ENCODE assay signal across 22 mouse cellular contexts in genomic region chr3:89346815-89347540, GRCm38 (mm10). TPM values are rescaled to one million over a fixed set of nuclear protein-coding genes. Genes with fewer than 3 reads are reported as not detected.
DNase-seq lines count a peak whose midpoint lies in the region; ATAC-seq and TF ChIP-seq lines count a peak whose summit lies in the region.
"Had no signal": no experiment of that assay in that cellular context is flagged by ENCODE, and none has a peak within 500 bp of the region (broad histone marks: within the 10 kb centered on the region; RNA-seq: fewer than 3 reads in every experiment).

No protein-coding gene starts in this region.

- H3K27me3 ChIP-seq in heart, embryonic 10.5 days (ENCODE audit: insufficient read depth, poor library complexity, severe bottlenecking), result peaks cover 53% of the 10 kb centered on the region
- no peaks in the 10 kb centered on the region for H3K27me3 ChIP-seq in lung, postnatal 0 days (replicated peaks; ENCODE audit: insufficient read depth, low read length)
- H3K27me3 ChIP-seq: Patski had no signal

- 0 out of 2 replicates have a peak overlapping the region, but pooled peaks have one; percentile 22 for H3K4me2 ChIP-seq in lung, postnatal 0 days (replicated peaks; ENCODE audit: low read depth, low read length)
- H3K4me2 ChIP-seq: forebrain, embryonic 13.5 days; liver, embryonic 13.5 days; midbrain, embryonic 12.5 days had no signal

- no peak overlapping the region for H3K4me3 ChIP-seq in heart, embryonic 10.5 days
- H3K4me3 ChIP-seq in lung, postnatal 0 days (ENCODE audit: low read depth, low read length), result no peak overlapping the region
- H3K4me3 ChIP-seq in brown adipose tissue, adult 24 weeks (ENCODE audit: insufficient read depth, low read depth, low read length), result peak overlapping the region; percentile 25; the same call in 1 of the 2 replicates
- H3K4me3 ChIP-seq: embryonic facial prominence, embryonic 10.5 days; forebrain, embryonic 13.5 days; hindbrain, embryonic 10.5 days; liver, embryonic 13.5 days; midbrain, embryonic 12.5 days had no signal

- H3K9ac ChIP-seq in lung, postnatal 0 days (replicated peaks; ENCODE audit: low read depth), result no peak overlapping the region
- H3K9ac ChIP-seq: forebrain, embryonic 13.5 days; liver, embryonic 13.5 days; midbrain, embryonic 12.5 days had no signal

- H3K27ac ChIP-seq in heart, embryonic 10.5 days, result no peak overlapping the region
- no peak overlapping the region; the same call in 1 of the 2 replicates for H3K27ac ChIP-seq in lung, postnatal 0 days (ENCODE audit: low read length)
- peak overlapping the region; percentile 97 for H3K27ac ChIP-seq in brown adipose tissue, adult 24 weeks (replicated peaks; ENCODE audit: low read depth, low read length)
- H3K27ac ChIP-seq: embryonic facial prominence, embryonic 10.5 days; forebrain, embryonic 13.5 days; hindbrain, embryonic 10.5 days; liver, embryonic 13.5 days; midbrain, embryonic 12.5 days had no signal

- peaks cover 19% of the 10 kb centered on the region for H3K36me3 ChIP-seq in heart, embryonic 10.5 days
- H3K36me3 ChIP-seq in lung, postnatal 0 days (ENCODE audit: insufficient read depth, low read length), result 0 out of 2 replicates have a peak, but pooled peaks cover 7% of the 10 kb centered on the region
- H3K36me3 ChIP-seq: liver, embryonic 13.5 days had no signal

- ATAC-seq in lung, postnatal 0 days, result no peak
- ATAC-seq in megakaryocyte progenitor cell, adult 5-6 weeks (replicated peaks; ENCODE audit: poor library complexity), result peak; percentile 42
- ATAC-seq: activated CD4-positive, CD25-positive, alpha-beta regulatory T cell, adult 4 months; forebrain, embryonic 13.5 days; inflammation-experienced regulatory T-cells, adult 6 months; Patski had no signal

- WGBS in heart, embryonic 10.5 days, result 78% methylated on average over 10 of the region's 10 CpGs
- WGBS in lung, postnatal 0 days, result 79% methylated on average over 9 of the region's 10 CpGs

- H3K9me3 ChIP-seq in heart, embryonic 10.5 days, result no peaks in the 10 kb centered on the region
- no peaks in the 10 kb centered on the region for H3K9me3 ChIP-seq in lung, postnatal 0 days (ENCODE audit: low read length)
- H3K9me3 ChIP-seq: embryonic facial prominence, embryonic 10.5 days; forebrain, embryonic 13.5 days; hindbrain, embryonic 10.5 days; liver, embryonic 13.5 days; midbrain, embryonic 12.5 days had no signal

- TF ChIP-seq EP300 in lung, postnatal 0 days (IDR thresholded peaks at IDR 0.05), result no peak

- DNase-seq in heart, adult 8-10 months (ENCODE audit: low spot score), result peak; percentile 44
- no peak for DNase-seq in heart, embryonic 10.5 days (ENCODE audit: low spot score)
- DNase-seq in lung, postnatal 0 days (ENCODE audit: low spot score), result no peak
- no peak for DNase-seq in lung, adult 18-20 months
- no peak for DNase-seq in urinary bladder, postnatal 25 days (ENCODE audit: low spot score)
- DNase-seq: cerebellum, postnatal 14 days; gastrocnemius, postnatal 36 days; liver, embryonic 13.5 days; retina, postnatal 1 day; thymus, adult 18-20 months had no signal

- peaks cover 25% of the 10 kb centered on the region for H3K4me1 ChIP-seq in heart, embryonic 10.5 days
- H3K4me1 ChIP-seq in lung, postnatal 0 days (ENCODE audit: insufficient read depth, low read depth, low read length), result no peaks in the 10 kb centered on the region
- peaks cover 7% of the 10 kb centered on the region; the same call in 1 of the 2 replicates for H3K4me1 ChIP-seq in brown adipose tissue, adult 24 weeks (ENCODE audit: control insufficient read depth, insufficient read depth, insufficient read length, low read length)

- TF ChIP-seq CTCF in lung, postnatal 0 days (IDR thresholded peaks at IDR 0.05), result no peak

RNA-seq across cellular contexts. Expression of gene Adam15, which starts 2.8 kb away (rescaled TPM):
- total RNA-seq in heart, adult 8-10 months (2022), result 10 to 100 TPM; 43.3 to 52.5 (median 48.6) TPM
- polyA plus RNA-seq in heart, embryonic 10.5 days (2016; fragmentation: Nextera tagmentation; extraction: Ambion mirVana), result 41.9 and 49.0 TPM in 2 replicates
- polyA plus RNA-seq in lung, postnatal 0 days (2015; fragmentation: Nextera tagmentation; extraction: Ambion mirVana), result 133 and 177 TPM in 2 replicates
- 28.5 and 31.3 TPM in 2 replicates for polyA plus RNA-seq in brown adipose tissue, adult 24 weeks (2012; ENCODE audit: insufficient read depth, insufficient read length, missing spikeins)
- 35.8 and 53.0 TPM in 2 replicates for total RNA-seq in megakaryocyte progenitor cell, adult 5-6 weeks (2015)
- total RNA-seq in megakaryocyte progenitor cell, adult 5-6 weeks (2017), result 38.7 and 49.8 TPM in 2 replicates

RNA-seq across cellular contexts. Expression of gene Efna4, which starts 9.2 kb away (rescaled TPM):
- total RNA-seq in heart, adult 8-10 months (2022), result under 1 TPM in 3 of 4 experiments, not detected in 1; 0.19 to 0.34 (median 0.27) TPM
- polyA plus RNA-seq in heart, embryonic 10.5 days (2016; fragmentation: Nextera tagmentation; extraction: Ambion mirVana), result 10.6 and 19.3 TPM in 2 replicates
- 9.7 and 10.3 TPM in 2 replicates for polyA plus RNA-seq in lung, postnatal 0 days (2015; fragmentation: Nextera tagmentation; extraction: Ambion mirVana)
- polyA plus RNA-seq in brown adipose tissue, adult 24 weeks (2012; ENCODE audit: insufficient read depth, insufficient read length, missing spikeins), result 1.3 TPM in 1 of 2 replicates, not detected in the other
- total RNA-seq in megakaryocyte progenitor cell, adult 5-6 weeks (2015), result 0.17 and 0.64 TPM in 2 replicates
- total RNA-seq in megakaryocyte progenitor cell, adult 5-6 weeks (2017), result 0.27 TPM in 1 of 2 replicates, not detected in the other
- total RNA-seq: neutrophil, adult 5-6 weeks had no signal

RNA-seq across cellular contexts. Expression of gene Dcst2, which starts 14.8 kb away (rescaled TPM):
- not detected for total RNA-seq in heart, adult 8-10 months (2022)
- polyA plus RNA-seq in heart, embryonic 10.5 days (2016; fragmentation: Nextera tagmentation; extraction: Ambion mirVana), result 0.05 TPM in 1 of 2 replicates, not detected in the other
- 0.16 and 0.25 TPM in 2 replicates for polyA plus RNA-seq in lung, postnatal 0 days (2015; fragmentation: Nextera tagmentation; extraction: Ambion mirVana)
- 1.2 and 1.6 TPM in 2 replicates for polyA plus RNA-seq in brown adipose tissue, adult 24 weeks (2012; ENCODE audit: insufficient read depth, insufficient read length, missing spikeins)
- not detected in 2 replicates for total RNA-seq in megakaryocyte progenitor cell, adult 5-6 weeks (2015)
- total RNA-seq in megakaryocyte progenitor cell, adult 5-6 weeks (2017), result not detected in 2 replicates
- total RNA-seq: gastrocnemius, postnatal 36 days; neutrophil, adult 5-6 weeks had no signal

RNA-seq across cellular contexts. Expression of gene Dcst1, which starts 18.1 kb away (rescaled TPM):
- total RNA-seq in heart, adult 8-10 months (2022), result not detected
- 0.10 and 0.11 TPM in 2 replicates for polyA plus RNA-seq in heart, embryonic 10.5 days (2016; fragmentation: Nextera tagmentation; extraction: Ambion mirVana)
- 0.11 and 0.38 TPM in 2 replicates for polyA plus RNA-seq in lung, postnatal 0 days (2015; fragmentation: Nextera tagmentation; extraction: Ambion mirVana)
- polyA plus RNA-seq in brown adipose tissue, adult 24 weeks (2012; ENCODE audit: insufficient read depth, insufficient read length, missing spikeins), result 0.75 TPM in 1 of 2 replicates, not detected in the other
- total RNA-seq in megakaryocyte progenitor cell, adult 5-6 weeks (2015), result not detected in 2 replicates
- not detected in 2 replicates for total RNA-seq in megakaryocyte progenitor cell, adult 5-6 weeks (2017)
- total RNA-seq: gastrocnemius, postnatal 36 days; layer of hippocampus, adult 18-20 months; left cerebral cortex, postnatal 36 days; neutrophil, adult 5-6 weeks had no signal
- polyA plus RNA-seq: liver, embryonic 13.5 days had no signal

RNA-seq across cellular contexts. Expression of gene Efna3, which starts 24.2 kb away (rescaled TPM):
- total RNA-seq in heart, adult 8-10 months (2022), result under 1 TPM in 1 of 4 experiments, not detected in 3; 0.11 TPM
- 0.71 and 2.5 TPM in 2 replicates for polyA plus RNA-seq in heart, embryonic 10.5 days (2016; fragmentation: Nextera tagmentation; extraction: Ambion mirVana)
- polyA plus RNA-seq in lung, postnatal 0 days (2015; fragmentation: Nextera tagmentation; extraction: Ambion mirVana), result 4.4 and 6.7 TPM in 2 replicates
- polyA plus RNA-seq in brown adipose tissue, adult 24 weeks (2012; ENCODE audit: insufficient read depth, insufficient read length, missing spikeins), result 0.44 TPM in 1 of 2 replicates, not detected in the other
- total RNA-seq in megakaryocyte progenitor cell, adult 5-6 weeks (2015), result not detected in 2 replicates
- not detected in 2 replicates for total RNA-seq in megakaryocyte progenitor cell, adult 5-6 weeks (2017)
- total RNA-seq: gastrocnemius, postnatal 36 days; neutrophil, adult 5-6 weeks had no signal
- polyA plus RNA-seq: activated CD4-positive, CD25-positive, alpha-beta regulatory T cell, adult 4 months; inflammation-experienced regulatory T-cells, adult 6 months had no signal
